Mouse (Mus musculus): ENCODE results near the gene Lyl1. TPM values are rescaled to one million over a fixed set of nuclear protein-coding genes. Genes with fewer than 3 reads are reported as not detected.
A peak's percentile ranks its signal among the peaks of the same experiment; 100 is the strongest.

Gene Lyl1
- total RNA-seq, 2 experiments from 2014 or later: 5.8 to 6.7 TPM

DNA sequence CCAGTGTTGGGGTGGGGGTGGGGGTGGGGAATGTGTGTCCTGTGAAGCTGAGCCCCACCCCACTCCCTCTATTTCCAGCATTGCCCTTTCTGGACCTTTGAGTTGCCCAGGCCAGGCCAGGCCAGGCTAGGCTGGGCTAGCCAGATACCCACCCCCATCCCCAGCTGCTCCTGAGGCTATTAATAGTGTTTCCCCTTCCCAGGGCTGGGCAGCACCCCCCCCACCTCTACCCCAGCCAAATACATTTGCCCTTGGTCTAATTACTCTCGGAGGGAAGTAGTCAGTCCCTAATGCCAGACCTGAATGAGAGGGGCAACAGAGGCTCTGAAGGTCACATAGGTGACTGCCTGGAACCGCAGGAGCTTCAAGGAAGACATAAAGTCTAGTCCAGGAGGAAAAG lies 34.3 kb downstream of the Lyl1 start:
- intact Hi-C loops (cut with DNase I): no loop called here
- no peak for DNase-seq

DNA sequence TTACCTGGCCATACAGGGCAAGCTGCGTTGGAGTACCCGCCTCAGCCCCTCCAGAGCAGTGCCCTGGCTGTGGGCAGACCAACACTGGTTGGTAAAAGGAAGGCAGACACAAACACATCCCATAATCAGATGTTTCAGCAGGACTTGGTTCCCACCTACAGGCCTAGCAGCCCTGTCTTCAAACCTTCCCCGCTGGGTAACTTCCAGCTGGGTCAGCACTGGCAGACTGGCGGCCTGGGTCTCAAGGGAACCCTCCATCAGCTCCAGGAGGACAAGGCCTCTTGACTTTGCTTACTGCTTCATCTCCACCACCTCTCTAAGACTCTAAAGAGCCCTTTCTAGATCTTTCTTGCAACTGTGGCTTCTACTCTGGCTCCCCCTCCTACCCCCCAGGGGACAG lies 35.3 kb downstream of the Lyl1 start:
- DNase-seq: no peak
- intact Hi-C loops (cut with DNase I): loop anchor here (2.0 kb wide), 1 partner anchor 28 kb away; no protein-coding TSS in a partner anchor

GRCm38 (mm10) chr8:84737608-84738007 lies 36.4 kb downstream of the Lyl1 start:
- peak; percentile 81 to 88 for DNase-seq
- intact Hi-C loops (cut with DNase I): loop anchor here (1.0 to 2.0 kb wide), 2 partner anchors 29 to 73 kb away; no protein-coding TSS in a partner anchor

- intact Hi-C loops (cut with DNase I): no loop called here
- DNase-seq: no peak
These were observed 37.0 kb downstream of the Lyl1 start for GRCm38 (mm10) chr8:84738266-84738665.

GRCm38 (mm10) chr8:84738715-84739400 lies 37.6 kb downstream of the Lyl1 start:
- no peak for DNase-seq
- intact Hi-C loops (cut with DNase I): no loop called here

DNA sequence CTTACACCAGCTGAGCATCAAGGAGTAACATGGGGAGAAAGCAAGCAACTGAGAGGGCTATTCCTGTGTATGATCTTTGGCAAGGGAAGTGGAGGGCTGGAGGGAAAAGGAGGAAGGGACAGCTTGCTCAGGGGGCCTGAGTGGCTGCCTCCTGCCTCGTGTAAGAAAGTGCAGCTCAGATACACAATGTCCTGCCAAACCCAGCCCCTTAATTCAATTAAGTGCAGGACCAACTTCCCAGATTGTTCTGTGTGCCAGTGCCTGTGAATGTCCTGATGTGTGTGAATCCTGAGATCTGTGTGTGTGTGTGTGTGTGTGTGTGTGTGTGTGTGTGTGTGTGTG lies 38.1 kb downstream of the Lyl1 start:
- intact Hi-C loops (cut with DNase I): no loop called here
- no peak for DNase-seq

GRCm38 (mm10) chr8:84740895-84741843 lies 39.9 kb downstream of the Lyl1 start:
- no peak for DNase-seq
- intact Hi-C loops (cut with DNase I): no loop called here

GRCm38 (mm10) chr8:84742171-84743053 lies 41.2 kb downstream of the Lyl1 start:
- intact Hi-C loops (cut with DNase I): no loop called here

GRCm38 (mm10) chr8:84743054-84743415 lies 41.8 kb downstream of the Lyl1 start:
- no peak for DNase-seq
- intact Hi-C loops (cut with DNase I): no loop called here

More at GRCm38 (mm10) chr8:84742171-84743053, 41.2 kb downstream of the Lyl1 start:
- peak; percentile 72 to 77 for DNase-seq

DNA sequence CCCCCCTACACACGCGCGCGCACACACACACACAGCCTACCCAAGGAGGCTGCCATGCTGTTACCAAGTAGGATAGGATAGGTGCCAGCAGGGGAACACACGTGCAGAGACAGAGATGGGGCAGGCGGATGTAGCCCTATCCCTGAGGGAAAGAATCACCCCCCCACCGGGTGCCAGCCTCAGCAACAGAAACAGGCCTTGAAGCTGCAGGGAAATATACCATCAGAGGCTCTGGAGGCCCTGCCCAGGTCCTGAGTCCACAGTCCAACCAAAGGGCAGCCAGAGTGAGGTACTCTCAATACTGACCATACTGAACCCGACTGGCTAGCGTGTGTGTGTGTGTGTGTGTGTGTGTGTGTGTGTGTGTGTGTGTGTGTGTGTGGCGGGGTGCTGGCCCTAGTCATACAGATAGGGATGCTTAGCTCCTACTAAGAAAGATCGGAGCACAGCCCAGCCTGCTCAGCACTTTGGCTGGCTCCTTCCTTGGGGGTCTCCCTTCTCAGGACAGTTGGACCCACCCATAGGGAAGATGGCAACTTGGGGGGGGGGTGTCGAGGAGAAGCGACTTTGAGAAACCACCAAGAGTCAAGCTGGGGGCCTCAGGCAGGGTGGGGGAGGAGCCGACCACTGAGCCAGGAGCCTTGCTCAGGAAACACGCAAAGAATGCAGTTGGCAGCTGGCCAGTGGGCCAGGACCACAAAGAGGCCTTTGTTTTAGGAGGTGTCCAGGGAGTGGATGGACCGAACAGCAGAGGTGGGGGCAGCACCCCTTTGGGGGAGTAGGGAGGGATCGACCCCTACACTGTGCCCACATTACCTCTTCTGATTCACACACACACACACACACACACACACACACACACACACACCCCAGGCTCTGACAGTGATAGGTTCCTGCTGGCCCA lies 42.5 kb downstream of the Lyl1 start:
- intact Hi-C loops (cut with DNase I): no loop called here
- DNase-seq: peak; percentile 86 to 89

DNA sequence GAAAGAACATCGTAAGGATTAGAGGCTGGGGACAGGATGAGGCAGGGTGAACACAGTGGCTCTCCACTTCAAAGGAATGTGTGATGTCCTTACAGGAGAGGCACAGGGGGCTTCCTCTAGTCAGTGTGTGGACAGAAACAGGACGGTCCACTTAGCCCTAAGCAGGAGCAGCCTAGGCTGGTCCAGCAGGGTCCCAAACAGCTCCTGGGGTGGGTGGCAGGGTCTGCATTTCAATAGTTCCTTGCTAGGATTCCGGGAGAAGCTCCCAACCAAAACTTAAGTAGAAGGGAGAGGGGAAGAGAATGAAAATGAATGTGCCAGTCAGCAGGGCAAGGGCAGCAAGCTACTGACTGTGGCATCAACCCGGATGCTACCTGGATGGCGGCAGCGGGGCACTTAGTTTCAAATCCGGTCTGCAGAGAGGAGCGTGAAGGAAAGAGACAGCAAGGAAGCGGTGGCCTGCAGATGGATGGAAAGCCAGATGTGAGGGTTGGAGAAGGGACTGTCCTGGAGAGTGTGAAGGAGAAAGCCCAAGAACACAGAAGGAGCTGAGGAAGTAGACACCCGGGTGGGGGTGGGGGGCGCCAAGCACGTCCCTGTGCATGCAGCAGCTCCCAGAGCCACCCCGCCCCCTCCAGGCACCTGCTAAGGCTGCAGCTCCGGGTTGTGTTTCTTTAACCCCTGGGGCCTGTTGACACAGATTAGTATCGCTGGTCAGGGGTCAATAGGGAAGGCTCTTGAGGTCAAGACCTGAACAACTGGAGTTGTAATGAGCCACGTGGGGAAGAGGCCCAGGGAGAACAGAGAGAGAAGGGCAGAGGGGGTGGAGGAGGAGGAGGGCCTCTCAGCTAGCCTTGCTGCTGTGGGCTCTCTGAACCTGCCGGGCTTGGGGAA lies 44.0 kb downstream of the Lyl1 start:
- intact Hi-C loops (cut with DNase I): no loop called here
- no peak for DNase-seq

DNA sequence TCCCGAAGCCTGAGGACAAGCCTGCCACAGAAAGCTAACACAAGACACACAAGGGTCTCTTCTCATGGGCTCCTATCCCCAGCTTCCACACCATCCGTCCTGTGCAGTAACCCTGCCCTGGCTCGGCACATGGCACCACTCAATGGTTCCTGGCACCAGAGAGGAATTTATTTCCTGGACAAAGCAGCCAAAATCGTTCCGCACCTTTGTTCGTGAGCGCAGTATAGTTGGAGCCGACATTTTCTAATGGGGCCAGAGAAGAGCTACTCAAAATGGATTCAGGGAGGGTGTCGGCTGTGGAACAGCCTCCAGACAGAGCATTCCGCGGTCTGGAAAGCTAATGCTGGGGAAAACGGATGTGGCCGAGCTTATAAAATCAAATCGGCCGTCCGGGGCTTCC lies 48.3 kb downstream of the Lyl1 start:
- intact Hi-C loops (cut with DNase I): no loop called here
- DNase-seq: no peak

GRCm38 (mm10) chr8:84752734-84753582 lies 51.7 kb downstream of the Lyl1 start:
- intact Hi-C loops (cut with DNase I): no loop called here
- no peak for DNase-seq

Other genes with a start within 250 kb of the Lyl1 start
- 10 to 100 TPM; 26.2 to 29.4 TPM for gene Ier2, start 38.6 kb upstream of the Lyl1 start, total RNA-seq (2021)
- gene Trmt1, start 15.2 kb upstream of the Lyl1 start, total RNA-seq (2021): 10 to 100 TPM; 32.5 to 35.2 TPM
- gene Nacc1, start 13.6 kb upstream of the Lyl1 start, total RNA-seq (2021): 10 to 100 TPM; 35.6 to 40.5 TPM
- gene G430095P16Rik, start 21.6 kb downstream of the Lyl1 start, total RNA-seq (2021): under 1 TPM; 0.54 to 0.69 TPM
- 100 to 1,000 TPM; 276 to 280 TPM for gene Nfix, start 98.9 kb downstream of the Lyl1 start, total RNA-seq (2021)
- gene Dand5, start 121.4 kb downstream of the Lyl1 start, total RNA-seq (2021): 1 to 10 TPM; 6.1 to 6.4 TPM
- gene Gadd45gip1, start 130.1 kb downstream of the Lyl1 start, total RNA-seq (2021): 10 to 100 TPM; 23.0 to 25.0 TPM
- gene Rad23a, start 139.2 kb downstream of the Lyl1 start, total RNA-seq (2021): 10 to 100 TPM; 78.9 to 79.9 TPM
- 100 to 1,000 TPM; 262 to 331 TPM for gene Calr, start 145.5 kb downstream of the Lyl1 start, total RNA-seq (2021)
- 10 to 100 TPM; 23.7 to 27.8 TPM for gene Farsa, start 155.5 kb downstream of the Lyl1 start, total RNA-seq (2021)
- gene Syce2, start 170.7 kb downstream of the Lyl1 start, total RNA-seq (2021): 1 to 10 TPM; 2.2 to 3.7 TPM
- gene Gcdh, start 192.5 kb downstream of the Lyl1 start, total RNA-seq (2021): 10 to 100 TPM; 41.4 to 42.0 TPM
- gene Klf1, start 200.5 kb downstream of the Lyl1 start, total RNA-seq (2021): not detected
- gene Dnase2a, start 207.1 kb downstream of the Lyl1 start, total RNA-seq (2021): 1 to 10 TPM; 5.9 to 7.3 TPM
- gene Mast1, start 235.9 kb downstream of the Lyl1 start, total RNA-seq (2021): not detected
- not detected for gene Rtbdn, start 245.5 kb downstream of the Lyl1 start, total RNA-seq (2021)

Data from heart, postnatal 14 days (tissue).